Mouse (Mus musculus) spleen, adult 2 months (tissue): ENCODE measurements at regions not wholly inside any gene's neighbourhood (a gene's known extent, or its start where the extent isn't known, plus 50 kb on each side); places are given as distances from the start of the nearest gene placed in this dataset.

Experiments used
- CTCF ChIP-seq: fragments of 200-500 bp; IDR thresholded peaks from 2 replicates; pipeline ENCODE4 v1.5.1; 2011; ENCODE audit warnings: mild to moderate bottlenecking, inconsistent platforms; ENCODE audit not compliant: insufficient read depth, insufficient read length, insufficient replicate concordance; ENCODE audit errors: extremely low read depth
- POLR2A ChIP-seq: fragments of 200-500 bp; IDR thresholded peaks from 2 replicates; pipeline ENCODE4 v1.6.1; 2011; ENCODE audit warnings: low read depth, low read length, inconsistent platforms

- TF ChIP-seq CTCF (no peak), POLR2A (no peak)
Measured at GRCm38 (mm10) chr2:167848468-167849440, 83.1 kb upstream of the Ptpn1 start.
